Mouse (Mus musculus) heart, postnatal 0 days (tissue): ENCODE measurements around the gene B4galt1.

ENCODE experiments used
- CTCF ChIP-seq: IDR thresholded peaks from 2 replicates; pipeline ENCODE4 v1.5.1; 2016; ENCODE audit warnings: antibody characterized with exemption, control low read depth, low read depth
- EP300 ChIP-seq: IDR thresholded peaks from 2 replicates; pipeline ENCODE4 v1.6.1; 2016; ENCODE audit warnings: antibody characterized with exemption, low read depth

GRCm38 (mm10) chr4:40819151-40819550 is 34.7 kb downstream of the B4galt1 start:
- 0 out of 2 replicates have a peak, but pooled peaks have one; percentile 30 for TF ChIP-seq EP300
- TF ChIP-seq CTCF = no peak
